Mouse (Mus musculus): ENCODE results near the gene Nbea. TPM values are rescaled to one million over a fixed set of nuclear protein-coding genes. Genes with fewer than 3 reads are reported as not detected.
A peak's percentile ranks its signal among the peaks of the same experiment; 100 is the strongest.

Gene Nbea
- polyA plus RNA-seq (2012; rRNA removed) = 1.1 and 1.3 TPM in 2 replicates
- polyA plus RNA-seq (2014; fragmentation: Nextera tagmentation; extraction: Ambion mirVana) = 0.76 and 0.77 TPM in 2 replicates

- Histone ChIP-seq H3K4me3 (ENCODE audit: insufficient read depth in 1 of 2, low read depth in 2 of 2, low read length in 2 of 2) (peak within 1 kb of the TSS; percentile 54 to 68), H3K9me3 (ENCODE audit: control insufficient read depth, low read length) (no peaks in the 10 kb centered on the region), H3K4me1 (replicated peaks; ENCODE audit: control insufficient read depth in 2 of 2, insufficient read depth in 2 of 2, low read length in 1 of 2) (no peaks in the 10 kb centered on the region), H3K36me3 (replicated peaks; ENCODE audit: control insufficient read depth, insufficient read depth, low read depth) (no peaks in the 10 kb centered on the region), H3K4me2 (ENCODE audit: low read depth) (peak within 1 kb of the TSS; percentile 67), H3K27ac (no peak within 1 kb of the TSS), H3K27me3 (ENCODE audit: control insufficient read depth, insufficient read depth, low read length) (peaks cover 32% of the 10 kb centered on the region), H3K9ac (replicated peaks) (peak within 1 kb of the TSS; percentile 23; the same call in 1 of the 2 replicates)
- peak; percentile 43 for TF ChIP-seq CTCF (IDR thresholded peaks at IDR 0.05; ENCODE audit: low read depth)
- no peak for TF ChIP-seq EP300 (IDR thresholded peaks at IDR 0.05; ENCODE audit: low read depth)
- WGBS (ENCODE audit: insufficient replicate concordance) = under 1% methylated on average over 121 of the region's 131 CpGs
- ATAC-seq (ENCODE audit: insufficient read depth) (peak; percentile 63), DNase-seq (ENCODE audit: low read depth in 3 of 3, low spot score in 3 of 3) (peak in 1 of 3 experiments; percentile 13)
Observed at GRCm38 (mm10) chr3:56183159-56184133, at the start of gene Nbea. TSS of gene Nbea (minus strand) at chr3:56183701.

- 12% methylated on average over 1 of the region's 1 CpGs for WGBS (ENCODE audit: insufficient replicate concordance)
- H3K4me1 ChIP-seq (replicated peaks; ENCODE audit: control insufficient read depth in 2 of 2, insufficient read depth in 2 of 2, low read length in 1 of 2) = no peaks in the 10 kb centered on the region
- no peaks in the 10 kb centered on the region for H3K9me3 ChIP-seq (ENCODE audit: control insufficient read depth, low read length)
- no peaks in the 10 kb centered on the region for H3K36me3 ChIP-seq (replicated peaks; ENCODE audit: control insufficient read depth, insufficient read depth, low read depth)
- H3K27me3 ChIP-seq (ENCODE audit: control insufficient read depth, insufficient read depth, low read length) = no peaks in the 10 kb centered on the region
- TF ChIP-seq CTCF (IDR thresholded peaks at IDR 0.05; ENCODE audit: low read depth) (no peak), EP300 (IDR thresholded peaks at IDR 0.05; ENCODE audit: low read depth) (no peak)
- H3K9ac ChIP-seq (replicated peaks) = no peak overlapping the region
- ATAC-seq (ENCODE audit: insufficient read depth) (no peak), DNase-seq (ENCODE audit: low read depth in 3 of 3, low spot score in 3 of 3) (no peak)
- no peak overlapping the region for H3K27ac ChIP-seq
- no peak overlapping the region for H3K4me3 ChIP-seq (ENCODE audit: insufficient read depth in 1 of 2, low read depth in 2 of 2, low read length in 2 of 2)
- no peak overlapping the region for H3K4me2 ChIP-seq (ENCODE audit: low read depth)
Observed at GRCm38 (mm10) chr3:56229283-56229682, 45.8 kb upstream of the Nbea start.

- H3K9ac ChIP-seq (replicated peaks) = no peak overlapping the region
- TF ChIP-seq CTCF (IDR thresholded peaks at IDR 0.05; ENCODE audit: low read depth) (no peak), EP300 (IDR thresholded peaks at IDR 0.05; ENCODE audit: low read depth) (no peak)
- no peaks in the 10 kb centered on the region for H3K27me3 ChIP-seq (ENCODE audit: control insufficient read depth, insufficient read depth, low read length)
- H3K9me3 ChIP-seq (ENCODE audit: control insufficient read depth, low read length) = no peaks in the 10 kb centered on the region
- H3K36me3 ChIP-seq (replicated peaks; ENCODE audit: control insufficient read depth, insufficient read depth, low read depth) = no peaks in the 10 kb centered on the region
- H3K27ac ChIP-seq = no peak overlapping the region
- DNase-seq (ENCODE audit: low read depth in 3 of 3, low spot score in 3 of 3) = no peak
- no peak for ATAC-seq (ENCODE audit: insufficient read depth)
- 39% methylated on average over 2 of the region's 2 CpGs for WGBS (ENCODE audit: insufficient replicate concordance)
- no peak overlapping the region for H3K4me2 ChIP-seq (ENCODE audit: low read depth)
- H3K4me1 ChIP-seq (replicated peaks; ENCODE audit: control insufficient read depth in 2 of 2, insufficient read depth in 2 of 2, low read length in 1 of 2) = no peaks in the 10 kb centered on the region
- no peak overlapping the region for H3K4me3 ChIP-seq (ENCODE audit: insufficient read depth in 1 of 2, low read depth in 2 of 2, low read length in 2 of 2)
Observed at GRCm38 (mm10) chr3:56215989-56216388, 32.5 kb upstream of the Nbea start.

GRCm38 (mm10) chr3:56203968-56204367 lies 20.5 kb upstream of the Nbea start:
- no peak overlapping the region for H3K4me2 ChIP-seq (ENCODE audit: low read depth)
- TF ChIP-seq CTCF (IDR thresholded peaks at IDR 0.05; ENCODE audit: low read depth) = no peak
- TF ChIP-seq EP300 (IDR thresholded peaks at IDR 0.05; ENCODE audit: low read depth) = no peak
- H3K27ac ChIP-seq = no peak overlapping the region
- H3K36me3 ChIP-seq (replicated peaks; ENCODE audit: control insufficient read depth, insufficient read depth, low read depth) = no peaks in the 10 kb centered on the region
- ATAC-seq (ENCODE audit: insufficient read depth) (no peak), DNase-seq (ENCODE audit: low read depth in 3 of 3, low spot score in 3 of 3) (no peak)
- 60% methylated on average over 6 of the region's 6 CpGs for WGBS (ENCODE audit: insufficient replicate concordance)
- no peaks in the 10 kb centered on the region for H3K27me3 ChIP-seq (ENCODE audit: control insufficient read depth, insufficient read depth, low read length)
- no peak overlapping the region for H3K4me3 ChIP-seq (ENCODE audit: insufficient read depth in 1 of 2, low read depth in 2 of 2, low read length in 2 of 2)
- H3K4me1 ChIP-seq (replicated peaks; ENCODE audit: control insufficient read depth in 2 of 2, insufficient read depth in 2 of 2, low read length in 1 of 2) = no peaks in the 10 kb centered on the region
- H3K9me3 ChIP-seq (ENCODE audit: control insufficient read depth, low read length) = no peaks in the 10 kb centered on the region
- H3K9ac ChIP-seq (replicated peaks) = no peak overlapping the region

- H3K9ac ChIP-seq (replicated peaks) = no peak overlapping the region
- no peaks in the 10 kb centered on the region for H3K4me1 ChIP-seq (replicated peaks; ENCODE audit: control insufficient read depth in 2 of 2, insufficient read depth in 2 of 2, low read length in 1 of 2)
- H3K36me3 ChIP-seq (replicated peaks; ENCODE audit: control insufficient read depth, insufficient read depth, low read depth) = no peaks in the 10 kb centered on the region
- no peak for ATAC-seq (ENCODE audit: insufficient read depth)
- WGBS (ENCODE audit: insufficient replicate concordance) = 31% methylated on average over 1 of the region's 1 CpGs
- H3K4me2 ChIP-seq (ENCODE audit: low read depth) = no peak overlapping the region
- H3K9me3 ChIP-seq (ENCODE audit: control insufficient read depth, low read length) = no peaks in the 10 kb centered on the region
- H3K27ac ChIP-seq = no peak overlapping the region
- H3K27me3 ChIP-seq (ENCODE audit: control insufficient read depth, insufficient read depth, low read length) = peaks cover 14% of the 10 kb centered on the region
- TF ChIP-seq EP300 (IDR thresholded peaks at IDR 0.05; ENCODE audit: low read depth) (no peak), CTCF (IDR thresholded peaks at IDR 0.05; ENCODE audit: low read depth) (no peak)
- no peak overlapping the region for H3K4me3 ChIP-seq (ENCODE audit: insufficient read depth in 1 of 2, low read depth in 2 of 2, low read length in 2 of 2)
- no peak for DNase-seq (ENCODE audit: low read depth in 3 of 3, low spot score in 3 of 3)
Observed at GRCm38 (mm10) chr3:56188238-56188637, 4.7 kb upstream of the Nbea start.

All from liver, embryonic 14.5 days (tissue).